Mouse (Mus musculus) heart, postnatal 36 days (tissue): ENCODE data around the gene Rab6b. TPM values are rescaled to one million over a fixed set of nuclear protein-coding genes. Genes with fewer than 3 reads are reported as not detected.
"Not testable (repeated sequence)": the region's sequence is repeated elsewhere in the genome, so short reads cannot be mapped to it uniquely, and the experiment has no call there.

Source experiments
- DNase-seq, 2 experiments: peaks; one replicate each; pipeline ENCODE4 v3.0.0; 2021 to 2022
- intact Hi-C: fragments of 180-260 bp; cut with DNase I; formaldehyde crosslinking; loops from one replicate; pipeline ENCODE4 v1.15.1; 2025
- total RNA-seq, 2 experiments: library from RNA; stranded (reverse); gene quantifications; 2 replicates each; pipeline ENCODE4 v1.2.3; 2021

The Rab6b gene
- total RNA-seq, 2 experiments from 2014 or later, result 1.1 to 1.4 TPM

DNA sequence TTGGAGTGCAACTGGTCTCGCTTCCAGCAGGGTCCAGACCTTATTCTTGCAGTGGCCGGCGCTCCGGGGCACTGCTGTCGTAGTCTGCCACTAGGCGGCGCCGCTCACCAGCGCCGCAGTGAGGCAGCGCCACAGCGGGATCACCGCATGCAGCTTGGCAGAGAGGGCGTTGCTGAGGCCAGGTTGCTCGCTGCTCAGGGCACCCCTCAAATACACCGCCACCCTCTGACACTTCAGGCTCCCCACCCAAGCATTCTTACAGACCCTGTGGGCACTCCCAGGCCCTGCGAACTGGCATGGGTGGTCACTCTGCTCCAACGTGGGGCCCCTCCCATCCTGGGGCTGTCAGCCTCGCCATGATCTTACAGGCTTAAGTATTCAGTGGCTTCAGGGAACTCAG is 19.3 kb upstream of the Rab6b start:
- peak; percentile 81 to 83 for DNase-seq
- intact Hi-C loops, result loop anchor here (1.0 to 5.0 kb wide), 4 partner anchors 79 to 211 kb away; no protein-coding TSS in a partner anchor

GRCm38 (mm10) chr9:103093681-103094080 is 17.9 kb upstream of the Rab6b start:
- intact Hi-C loops, result loop anchor here (2.0 to 5.0 kb wide), 3 partner anchors 79 to 209 kb away; no protein-coding TSS in a partner anchor
- DNase-seq, result no peak

DNA sequence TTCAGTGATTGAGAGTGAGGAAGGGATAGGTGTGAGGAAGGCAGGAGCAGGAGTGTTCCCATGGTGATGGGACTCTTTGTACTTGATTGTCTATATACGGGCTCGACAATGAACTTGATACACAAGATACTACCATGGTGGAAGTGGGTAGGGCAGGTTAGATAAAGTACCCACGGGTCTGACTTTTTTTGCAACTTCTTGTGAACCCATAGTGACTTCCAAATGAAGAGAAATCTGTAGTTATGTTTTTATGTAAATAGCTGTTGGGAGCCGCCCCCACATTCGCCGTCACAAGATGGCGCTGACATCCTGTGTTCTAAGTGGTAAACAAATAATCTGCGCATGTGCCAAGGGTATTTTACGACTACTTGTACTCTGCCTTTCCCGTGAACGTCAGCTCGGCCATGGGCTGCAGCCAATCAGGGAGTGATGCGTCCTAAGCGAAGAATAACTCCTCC is 3.2 kb upstream of the Rab6b start:
- intact Hi-C loops, result not testable (repeated sequence)

DNA sequence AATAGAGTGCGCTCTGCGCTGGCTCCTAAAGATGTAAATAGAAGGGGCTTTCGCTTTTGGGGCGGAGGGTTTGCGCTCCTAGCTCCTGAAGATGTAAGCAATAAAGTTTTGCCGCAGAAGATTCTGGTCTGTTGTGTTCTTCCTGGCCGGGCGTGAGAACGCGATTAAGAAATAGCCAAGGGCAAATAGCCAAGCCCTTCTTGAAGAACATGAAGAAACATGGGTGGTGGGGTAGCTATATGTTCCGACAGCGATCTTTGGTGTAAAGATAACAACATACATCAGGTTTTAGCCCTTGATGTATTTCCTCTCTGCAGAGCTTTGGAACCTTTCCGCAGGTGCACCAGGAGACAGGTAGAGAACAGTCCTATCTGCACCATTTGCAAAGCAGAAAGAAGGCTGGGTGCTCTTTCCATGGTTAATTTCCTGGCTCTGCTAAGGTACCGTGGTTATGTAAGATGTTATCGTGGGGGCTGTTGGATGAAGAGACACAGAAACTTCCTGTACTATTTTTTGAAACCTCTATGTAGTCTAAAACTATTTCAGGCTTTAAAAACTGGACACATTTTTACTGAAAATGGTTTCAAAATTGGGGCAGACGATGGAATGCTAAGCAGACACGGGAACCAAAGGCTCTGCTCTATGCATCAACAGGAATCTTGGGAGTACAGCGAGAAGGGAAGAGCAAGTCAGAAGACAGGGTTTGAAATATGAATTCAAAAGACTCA is 2.5 kb upstream of the Rab6b start:
- intact Hi-C loops, result no loop called here
- DNase-seq, result no peak

More for the DNA sequence above, 3.2 kb upstream of the Rab6b start:
- DNase-seq, result not testable (repeated sequence)

DNA sequence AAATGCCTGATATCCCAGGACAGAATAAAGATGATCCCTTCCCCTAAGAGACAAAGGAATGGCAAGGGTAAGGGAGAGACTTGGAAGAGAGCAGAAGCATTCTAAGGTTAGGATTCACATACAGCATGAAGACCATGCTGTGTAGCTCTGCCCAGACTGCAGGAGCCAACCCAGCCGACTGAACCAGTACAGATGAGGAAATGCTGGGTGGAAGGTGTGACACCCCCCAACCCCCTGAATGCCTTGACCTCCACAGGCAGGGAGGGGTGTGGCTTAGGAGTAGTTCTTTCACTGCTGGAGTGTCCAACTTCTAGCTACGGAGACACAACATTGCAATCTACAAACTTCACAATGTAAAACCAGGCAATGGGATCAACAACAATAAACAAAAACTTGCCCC is 1.7 kb upstream of the Rab6b start:
- intact Hi-C loops, result no loop called here
- no peak for DNase-seq

- intact Hi-C loops, result no loop called here
- DNase-seq, result no peak
Observed at GRCm38 (mm10) chr9:103110727-103111501, 673 bp upstream of the Rab6b start.

DNA sequence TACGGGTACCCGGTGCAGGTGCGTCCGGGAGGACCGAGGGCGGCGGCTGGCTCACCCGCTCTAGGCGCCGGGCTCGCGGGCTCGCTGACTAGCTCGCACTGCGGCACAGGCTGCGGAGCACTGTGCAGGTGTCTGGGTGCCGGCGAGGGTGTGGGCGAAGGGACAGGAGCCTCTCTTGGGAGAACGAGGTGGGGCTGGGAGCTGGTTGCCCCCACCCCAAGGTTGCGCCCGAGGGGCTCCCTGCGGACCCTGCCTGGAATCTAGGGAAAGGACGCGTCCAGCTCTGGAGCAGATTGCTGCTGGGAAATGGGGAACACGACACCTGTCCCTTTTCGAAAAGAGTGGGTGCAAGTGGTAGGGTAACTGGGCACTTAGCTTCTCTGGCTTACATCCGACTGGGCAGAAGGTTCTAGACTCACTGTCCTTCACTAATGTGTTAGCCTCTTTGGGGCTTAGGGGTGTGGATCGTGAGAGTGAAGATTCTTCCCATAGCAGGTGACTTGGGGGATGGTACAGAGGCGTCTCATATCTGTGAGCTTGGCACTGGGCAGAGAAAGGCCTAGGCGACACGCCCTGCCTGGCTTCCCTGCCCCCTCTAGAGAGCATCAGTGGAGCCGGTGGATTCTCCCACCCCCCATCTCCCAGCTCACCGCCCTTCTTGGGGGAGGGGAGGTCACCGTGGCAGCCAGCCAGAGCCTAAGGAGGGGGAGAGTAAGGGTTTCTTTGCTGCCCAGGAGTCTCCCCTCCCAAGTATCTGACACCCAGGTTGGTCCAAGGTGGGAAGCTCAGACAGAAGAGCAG is 1.1 kb downstream of the Rab6b start:
- DNase-seq, result peak in 1 of 2 experiments; percentile 10
- intact Hi-C loops, result no loop called here

DNA sequence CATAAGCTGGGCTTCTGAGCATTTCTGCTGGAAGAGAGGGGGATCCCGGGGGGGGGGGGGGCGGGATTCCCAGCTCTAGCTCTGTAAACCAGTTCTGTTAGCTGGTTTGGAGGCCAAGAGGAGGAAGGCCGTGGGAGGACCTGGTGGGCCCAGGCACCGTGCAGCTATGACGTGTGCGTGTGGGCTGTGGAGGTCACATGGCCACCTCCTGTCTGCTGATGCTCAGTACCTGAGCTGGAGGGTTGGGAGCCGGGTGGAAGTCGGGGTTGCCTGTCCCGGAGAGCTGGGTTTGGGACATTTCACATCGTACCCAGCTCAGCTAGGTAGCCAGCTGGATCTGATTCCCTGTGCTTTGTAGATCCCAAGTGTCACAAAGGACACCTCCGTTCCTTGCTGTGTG is 1.8 kb downstream of the Rab6b start:
- intact Hi-C loops, result no loop called here
- no peak for DNase-seq

- intact Hi-C loops, result no loop called here
- no peak for DNase-seq
Observed at GRCm38 (mm10) chr9:103114326-103114725, 2.7 kb downstream of the Rab6b start.

- DNase-seq, result no peak
- intact Hi-C loops, result no loop called here
Observed at GRCm38 (mm10) chr9:103114901-103115300, 3.3 kb downstream of the Rab6b start.

DNA sequence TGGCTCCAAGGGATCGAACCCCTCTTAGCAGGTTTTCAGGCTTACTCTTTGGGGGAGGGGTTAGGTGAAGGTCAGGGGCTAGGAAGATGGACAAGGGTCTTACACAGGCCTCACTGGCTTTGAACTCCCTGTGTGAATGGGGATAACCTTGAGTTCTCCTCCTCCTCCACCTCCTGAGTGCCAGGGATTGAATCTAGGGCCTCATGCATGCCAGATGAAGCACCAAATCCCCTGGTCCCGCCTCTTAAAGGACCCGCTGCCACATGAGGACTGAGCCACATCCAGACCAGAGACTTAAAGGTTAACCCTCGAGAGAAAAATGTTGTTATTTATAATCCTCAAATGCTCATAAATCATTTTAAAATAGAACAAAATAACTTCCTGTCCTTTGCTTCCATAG is 5.4 kb downstream of the Rab6b start:
- intact Hi-C loops, result no loop called here
- DNase-seq, result no peak

GRCm38 (mm10) chr9:103117495-103117894 is 5.9 kb downstream of the Rab6b start:
- no peak for DNase-seq
- intact Hi-C loops, result no loop called here

- DNase-seq, result no peak
- intact Hi-C loops, result no loop called here
Observed at GRCm38 (mm10) chr9:103117951-103118350, 6.4 kb downstream of the Rab6b start.

DNA sequence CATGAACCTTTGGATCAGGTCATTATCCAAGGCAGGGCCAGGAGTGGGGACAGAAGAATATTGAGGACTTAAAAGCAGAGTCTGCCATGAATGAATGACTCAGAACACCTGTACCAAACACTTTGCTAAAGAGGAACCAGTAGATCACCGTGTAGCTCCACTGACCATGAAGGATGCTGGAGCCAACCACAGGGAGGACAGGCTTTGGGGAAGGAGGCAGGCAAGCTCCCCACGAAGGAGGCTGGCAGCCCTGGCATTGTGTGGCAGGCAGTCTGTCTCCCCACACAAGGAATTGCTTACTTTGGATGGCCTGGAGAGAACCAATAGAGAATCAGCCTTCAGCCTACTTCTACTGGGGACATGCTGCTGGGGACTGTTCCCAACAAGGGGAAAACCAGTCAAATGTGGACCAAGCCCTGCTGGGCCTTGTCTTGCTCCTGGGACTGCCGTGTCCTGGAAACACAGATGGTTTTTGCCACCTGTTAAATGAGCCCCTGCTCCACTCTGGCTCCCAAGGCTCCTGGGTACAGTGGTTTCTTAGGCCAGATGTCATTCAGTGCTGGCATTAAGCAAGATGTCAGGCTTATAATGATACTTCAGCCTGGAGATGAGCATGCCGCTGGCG is 7.2 kb downstream of the Rab6b start:
- no peak for DNase-seq
- intact Hi-C loops, result no loop called here

DNA sequence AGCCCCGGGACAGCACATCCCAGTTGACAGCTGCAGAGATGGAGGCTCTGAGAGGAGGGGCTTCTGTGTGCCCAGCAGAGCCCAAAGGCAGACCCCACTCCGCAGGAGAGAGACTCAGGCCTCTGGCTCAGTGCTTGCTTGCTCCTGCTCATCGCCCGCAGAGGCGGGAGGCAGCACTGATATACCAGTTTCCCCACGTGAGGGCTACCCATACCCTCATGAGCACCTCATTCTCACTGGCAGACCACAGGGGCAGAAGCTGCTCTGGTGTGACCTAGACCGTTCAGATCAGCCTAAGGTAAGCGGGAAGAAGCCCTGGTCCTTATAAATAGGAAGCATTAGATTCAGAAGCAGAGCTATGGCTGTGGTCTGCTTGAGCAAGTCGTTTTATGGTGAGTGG is 8.2 kb downstream of the Rab6b start:
- intact Hi-C loops, result no loop called here
- DNase-seq, result no peak

DNA sequence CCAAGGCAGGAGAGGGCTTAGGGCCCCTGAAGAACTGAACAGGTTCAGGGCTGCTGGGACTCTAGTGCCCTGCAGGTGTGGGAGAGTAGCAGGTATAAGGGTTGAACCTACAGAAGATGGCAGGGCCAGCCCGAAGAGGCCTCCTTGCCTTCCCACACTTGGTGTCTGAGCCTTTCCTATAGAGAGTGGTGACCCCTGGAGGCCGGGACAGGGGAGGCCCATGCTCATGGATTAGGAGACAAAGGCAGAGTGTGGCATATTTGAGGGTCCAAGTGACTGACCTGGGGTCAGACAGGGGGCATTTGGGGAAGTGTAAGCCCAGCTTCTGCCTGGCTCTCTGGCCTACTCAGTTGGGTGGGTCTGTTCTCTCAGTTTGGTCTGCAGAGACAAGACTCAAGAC is 8.6 kb downstream of the Rab6b start:
- DNase-seq, result no peak
- intact Hi-C loops, result no loop called here

DNA sequence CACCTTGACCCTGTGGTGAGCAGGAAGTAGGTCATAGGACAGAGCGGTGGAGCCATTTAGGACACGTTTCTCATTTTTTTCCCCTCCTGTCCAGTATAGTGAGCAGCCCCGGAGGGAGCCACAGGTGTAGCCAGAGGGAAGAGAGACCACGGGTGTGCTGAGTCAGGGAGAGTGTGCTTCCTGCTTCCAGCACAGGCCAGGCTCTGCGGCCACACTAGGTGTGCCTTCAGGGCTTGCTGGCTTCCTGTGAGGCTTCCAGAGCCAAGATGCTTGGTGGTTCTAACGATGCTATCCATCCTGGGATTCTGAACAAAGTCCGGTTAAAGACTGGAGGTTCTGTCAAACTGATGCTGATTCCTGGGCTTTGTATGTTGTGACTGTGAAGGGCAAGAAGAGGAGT is 10.0 kb downstream of the Rab6b start:
- no peak for DNase-seq
- intact Hi-C loops, result no loop called here

GRCm38 (mm10) chr9:103124746-103125145 is 13.2 kb downstream of the Rab6b start:
- no peak for DNase-seq
- intact Hi-C loops, result no loop called here

GRCm38 (mm10) chr9:103133493-103134124 is 22.0 kb downstream of the Rab6b start:
- intact Hi-C loops, result no loop called here
- no peak for DNase-seq

GRCm38 (mm10) chr9:103134450-103135030 is 23.0 kb downstream of the Rab6b start:
- intact Hi-C loops, result no loop called here
- DNase-seq, result no peak
